Mouse (Mus musculus) embryonic fibroblast, embryonic 13.5 days (primary cell): Measurements from ENCODE around the gene Gusb.

ENCODE experiments used
- CTCF ChIP-seq: IDR thresholded peaks from 2 replicates; pipeline ENCODE4 v1.5.1; 2011; ENCODE audit warnings: mild to moderate bottlenecking, control low read depth, low read length, moderate library complexity, borderline replicate concordance; ENCODE audit not compliant: insufficient read depth
- POLR2A ChIP-seq: IDR thresholded peaks from 2 replicates; pipeline ENCODE4 v1.6.1; 2011; ENCODE audit warnings: low read depth, mild to moderate bottlenecking, control low read depth, low read length, moderate library complexity

DNA sequence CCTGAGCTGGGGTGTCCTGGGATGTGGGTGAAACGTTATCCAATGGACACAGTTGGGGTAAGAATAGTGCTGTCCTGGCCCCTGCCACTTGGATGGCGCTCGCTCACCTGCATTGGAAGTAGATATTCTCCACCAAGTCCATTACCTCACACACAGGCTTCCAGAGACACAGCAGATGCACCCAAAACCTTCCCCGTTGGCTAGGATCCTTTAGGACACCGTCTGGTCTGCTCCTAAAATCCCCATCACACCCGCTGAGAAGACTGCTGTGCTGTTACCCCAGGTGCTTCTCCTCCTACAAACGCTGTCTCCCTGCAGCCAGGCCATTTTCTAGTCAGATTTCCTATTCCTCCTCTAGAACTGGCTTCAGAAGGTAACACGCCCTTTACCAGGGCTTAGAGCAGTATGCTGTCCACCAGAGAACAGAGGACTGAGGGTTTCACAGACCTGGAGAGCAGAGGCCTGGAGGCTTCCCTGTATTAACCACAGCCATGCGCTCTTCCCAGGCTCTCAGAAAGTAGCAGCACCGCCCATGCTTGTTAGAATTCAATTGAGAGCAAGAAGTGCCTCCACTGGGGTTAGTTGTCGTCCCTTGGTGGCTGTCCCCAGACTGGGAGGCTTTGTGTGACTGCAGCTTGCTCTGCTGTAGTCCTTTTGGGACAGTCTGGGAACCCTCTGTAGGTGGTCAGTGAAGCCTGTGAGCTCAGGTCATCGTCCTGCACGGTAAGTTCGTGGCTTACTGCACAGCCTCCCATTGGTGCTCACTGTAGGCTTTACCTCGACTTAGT is 48.4 kb upstream of the Gusb start:
- TF ChIP-seq CTCF (no peak), POLR2A (no peak)
